Mouse (Mus musculus) embryonic facial prominence, embryonic 14.5 days (tissue): ENCODE measurements around the gene Megf11. TPM values are rescaled to one million over a fixed set of nuclear protein-coding genes. Genes with fewer than 3 reads are reported as not detected.

Experiments used
- ATAC-seq: fragments of 200-750 bp; cut with Nextera tagmentation; 2 replicates; pipeline ENCODE4 v1.8.0; 2017; ENCODE audit warnings: low read depth, moderate number of reproducible peaks, moderate TSS enrichment
- DNase-seq: peaks from one replicate; pipeline ENCODE4 v3.0.0-alpha.2; 2015; ENCODE audit warnings: low spot score
- H3K27ac ChIP-seq: fragments of 300-500 bp; sonication (generic); replicated peaks from 2 replicates; pipeline ENCODE4 v1.5.1; 2014; ENCODE audit warnings: low read depth, mild to moderate bottlenecking, low read length, moderate library complexity
- H3K27me3 ChIP-seq: fragments of 300-500 bp; sonication (generic); replicated peaks from 2 replicates; pipeline ENCODE4 v1.6.1; 2014; ENCODE audit warnings: low read length; ENCODE audit not compliant: control insufficient read depth, insufficient read depth
- H3K36me3 ChIP-seq: fragments of 300-500 bp; sonication (generic); 2 replicates; pipeline ENCODE4 v1.6.1; 2014; ENCODE audit warnings: low read length, mixed read lengths; ENCODE audit not compliant: control insufficient read depth, insufficient read depth
- H3K4me1 ChIP-seq: fragments of 300-500 bp; sonication (generic); 2 replicates; pipeline ENCODE4 v1.6.1; 2014; ENCODE audit warnings: antibody characterized with exemption, low read length; ENCODE audit not compliant: control insufficient read depth, insufficient read depth
- H3K4me2 ChIP-seq: fragments of 300-500 bp; sonication (generic); 2 replicates; pipeline ENCODE4 v1.6.1; 2014; ENCODE audit warnings: low read depth, mild to moderate bottlenecking, low read length, moderate library complexity, mixed read lengths
- H3K4me3 ChIP-seq: fragments of 300-500 bp; sonication (generic); 2 replicates; pipeline ENCODE4 v1.5.1; 2014; ENCODE audit warnings: low read depth, mild to moderate bottlenecking, low read length
- H3K9ac ChIP-seq: fragments of 300-500 bp; sonication (generic); 2 replicates; pipeline ENCODE4 v1.6.1; 2014; ENCODE audit warnings: low read depth, mild to moderate bottlenecking, low read length, moderate library complexity, mixed read lengths
- H3K9me3 ChIP-seq: fragments of 300-500 bp; sonication (generic); 2 replicates; pipeline ENCODE4 v1.6.1; 2016; ENCODE audit warnings: low read length; ENCODE audit not compliant: control insufficient read depth
- WGBS: fragments of 180-500 bp; shearing (Covaris S2); extraction: QIAGEN DNeasy Blood & Tissue Kit; methylation state at CpG from one replicate; pipeline ENCODE4 v1.1.7; 2014; 5-methylcytosine and 5-hydroxymethylcytosine counted together
- polyA plus RNA-seq: library from polyadenylated mRNA; unstranded; fragments of >200 nt; fragmentation: Nextera tagmentation; extraction: Ambion mirVana; gene quantifications from 2 replicates; pipeline ENCODE4 v1.2.1, GENCODE M21; 2014

Megf11 gene
- polyA plus RNA-seq, 1 experiment from 2014 or later = 1.3 TPM

DNA sequence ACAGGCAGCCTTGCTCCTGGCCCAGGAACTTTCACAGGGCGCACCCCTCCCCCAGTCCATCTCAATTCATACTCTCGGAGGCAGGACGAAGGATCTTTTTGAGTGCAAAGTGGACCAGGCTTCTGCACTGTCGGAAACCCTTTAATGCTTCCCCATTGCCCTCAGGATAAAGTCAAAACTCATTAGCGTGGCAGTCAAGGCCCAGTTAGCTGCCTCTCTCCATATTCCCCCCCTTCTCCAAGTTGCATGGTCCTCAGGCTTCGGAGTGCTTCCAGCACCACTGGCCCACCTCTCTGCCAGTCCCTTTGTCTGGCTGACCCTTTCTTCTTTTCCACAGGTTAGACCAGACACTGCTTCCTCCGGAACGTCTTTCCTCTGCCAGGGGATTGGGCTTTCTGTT, 16.7 kb downstream of the Megf11 start:
- no peak overlapping the region for H3K4me2 ChIP-seq
- no peaks in the 10 kb centered on the region for H3K27me3 ChIP-seq
- no peak overlapping the region for H3K4me3 ChIP-seq
- H3K9me3 ChIP-seq = no peaks in the 10 kb centered on the region
- 62% methylated on average over 8 of the region's 8 CpGs for WGBS
- DNase-seq (no peak), ATAC-seq (no peak)
- no peak overlapping the region for H3K9ac ChIP-seq
- H3K27ac ChIP-seq = no peak overlapping the region
- H3K4me1 ChIP-seq = no peaks in the 10 kb centered on the region
- H3K36me3 ChIP-seq = no peaks in the 10 kb centered on the region

GRCm38 (mm10) chr9:64406841-64407240, 21.4 kb downstream of the Megf11 start:
- Histone ChIP-seq H3K27ac (no peak overlapping the region), H3K4me3 (no peak overlapping the region), H3K36me3 (no peaks in the 10 kb centered on the region), H3K4me2 (no peak overlapping the region), H3K9me3 (no peaks in the 10 kb centered on the region), H3K27me3 (no peaks in the 10 kb centered on the region), H3K4me1 (no peaks in the 10 kb centered on the region), H3K9ac (no peak overlapping the region)
- DNase-seq (no peak), ATAC-seq (no peak)
- 79% methylated on average over 2 of the region's 2 CpGs for WGBS

- WGBS = 85% methylated on average over 7 of the region's 7 CpGs
- DNase-seq (no peak), ATAC-seq (no peak)
- Histone ChIP-seq H3K9ac (no peak overlapping the region), H3K9me3 (no peaks in the 10 kb centered on the region), H3K27ac (no peak overlapping the region), H3K4me1 (no peaks in the 10 kb centered on the region), H3K36me3 (no peaks in the 10 kb centered on the region), H3K4me3 (no peak overlapping the region), H3K4me2 (no peak overlapping the region), H3K27me3 (no peaks in the 10 kb centered on the region)
Measured at GRCm38 (mm10) chr9:64407390-64407970, 22.1 kb downstream of the Megf11 start.

GRCm38 (mm10) chr9:64408821-64409220, 23.4 kb downstream of the Megf11 start:
- ATAC-seq = no peak
- Histone ChIP-seq H3K9me3 (no peaks in the 10 kb centered on the region), H3K36me3 (no peaks in the 10 kb centered on the region), H3K4me3 (no peak overlapping the region), H3K27me3 (no peaks in the 10 kb centered on the region), H3K4me2 (no peak overlapping the region), H3K9ac (no peak overlapping the region), H3K27ac (no peak overlapping the region), H3K4me1 (no peaks in the 10 kb centered on the region)
- DNase-seq = no peak
- 70% methylated on average over 8 of the region's 8 CpGs for WGBS

GRCm38 (mm10) chr9:64420471-64420870, 35.0 kb downstream of the Megf11 start:
- no peaks in the 10 kb centered on the region for H3K4me1 ChIP-seq
- H3K4me2 ChIP-seq = no peak overlapping the region
- WGBS = 84% methylated on average over 3 of the region's 3 CpGs
- H3K9me3 ChIP-seq = no peaks in the 10 kb centered on the region
- no peak overlapping the region for H3K27ac ChIP-seq
- DNase-seq (no peak), ATAC-seq (no peak)
- no peak overlapping the region for H3K9ac ChIP-seq
- H3K4me3 ChIP-seq = no peak overlapping the region
- no peaks in the 10 kb centered on the region for H3K27me3 ChIP-seq
- H3K36me3 ChIP-seq = no peaks in the 10 kb centered on the region

GRCm38 (mm10) chr9:64421986-64422616, 36.7 kb downstream of the Megf11 start:
- H3K9ac ChIP-seq = no peak overlapping the region
- no peaks in the 10 kb centered on the region for H3K27me3 ChIP-seq
- no peaks in the 10 kb centered on the region for H3K36me3 ChIP-seq
- H3K4me1 ChIP-seq = no peaks in the 10 kb centered on the region
- no peak overlapping the region for H3K4me3 ChIP-seq
- DNase-seq = no peak
- ATAC-seq = no peak
- no peaks in the 10 kb centered on the region for H3K9me3 ChIP-seq
- no peak overlapping the region for H3K27ac ChIP-seq
- 73% methylated on average over 8 of the region's 8 CpGs for WGBS
- no peak overlapping the region for H3K4me2 ChIP-seq

DNA sequence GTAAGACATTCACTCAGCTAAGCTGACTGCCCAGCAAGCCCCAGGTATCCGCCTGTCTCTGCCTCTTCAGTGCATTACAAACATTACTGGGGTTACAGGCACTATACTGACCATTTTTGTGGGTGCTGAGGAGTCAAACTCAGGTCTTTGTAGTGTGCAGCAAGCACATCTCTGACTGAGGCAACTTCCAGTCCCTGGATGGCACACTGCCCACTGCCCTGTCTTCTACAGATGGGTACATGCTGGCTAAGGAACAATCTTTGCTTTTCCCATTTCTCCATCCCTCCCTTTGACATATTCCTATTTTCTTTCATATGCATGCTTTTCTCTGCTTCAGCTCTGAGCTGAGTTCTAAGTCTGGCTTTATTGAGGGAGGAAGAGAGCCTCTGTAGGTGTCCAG, 38.5 kb downstream of the Megf11 start:
- no peak for ATAC-seq
- H3K36me3 ChIP-seq = no peaks in the 10 kb centered on the region
- no peaks in the 10 kb centered on the region for H3K9me3 ChIP-seq
- no peak overlapping the region for H3K4me3 ChIP-seq
- no peaks in the 10 kb centered on the region for H3K27me3 ChIP-seq
- no peaks in the 10 kb centered on the region for H3K4me1 ChIP-seq
- H3K4me2 ChIP-seq = no peak overlapping the region
- no peak for DNase-seq
- H3K9ac ChIP-seq = no peak overlapping the region
- H3K27ac ChIP-seq = no peak overlapping the region
- WGBS = 96% methylated on average over 1 of the region's 1 CpGs

GRCm38 (mm10) chr9:64436121-64436520, 50.7 kb downstream of the Megf11 start:
- no peak for ATAC-seq
- no peak for DNase-seq
- Histone ChIP-seq H3K36me3 (no peaks in the 10 kb centered on the region), H3K27me3 (no peaks in the 10 kb centered on the region), H3K4me3 (no peak overlapping the region), H3K27ac (no peak overlapping the region), H3K9me3 (no peaks in the 10 kb centered on the region), H3K9ac (no peak overlapping the region), H3K4me1 (no peaks in the 10 kb centered on the region), H3K4me2 (no peak overlapping the region)
- WGBS = 52% methylated on average over 2 of the region's 2 CpGs

DNA sequence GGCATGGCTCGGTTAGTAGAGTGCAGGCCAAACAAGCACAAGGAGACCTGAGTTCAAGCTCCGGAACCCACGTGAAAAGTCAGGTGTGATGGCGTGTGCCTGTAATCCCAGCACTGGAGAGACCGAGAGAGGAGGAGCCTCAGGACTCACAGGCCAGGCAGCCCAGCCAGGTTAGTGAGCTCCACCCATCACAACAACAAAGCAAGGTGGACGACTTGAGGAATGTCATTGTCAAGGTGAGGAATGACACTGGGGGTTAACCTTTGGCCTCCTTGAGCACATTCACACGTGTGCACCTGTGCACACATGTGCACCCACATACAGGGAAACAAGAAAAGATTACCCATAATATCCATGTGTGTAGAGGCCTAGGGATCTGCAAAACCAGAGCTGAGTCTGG, 54.7 kb downstream of the Megf11 start:
- Histone ChIP-seq H3K9ac (no peak overlapping the region), H3K4me2 (no peak overlapping the region), H3K4me1 (no peaks in the 10 kb centered on the region), H3K27ac (no peak overlapping the region), H3K4me3 (no peak overlapping the region), H3K9me3 (no peaks in the 10 kb centered on the region), H3K36me3 (no peaks in the 10 kb centered on the region), H3K27me3 (no peaks in the 10 kb centered on the region)
- 77% methylated on average over 7 of the region's 7 CpGs for WGBS
- ATAC-seq (no peak), DNase-seq (no peak)
